Mouse (Mus musculus): ENCODE measurements around the gene Nckap5. TPM values are rescaled to one million over a fixed set of nuclear protein-coding genes. Genes with fewer than 3 reads are reported as not detected.

Gene Nckap5
- total and polyA plus RNA-seq, 3 experiments: not detected

DNA sequence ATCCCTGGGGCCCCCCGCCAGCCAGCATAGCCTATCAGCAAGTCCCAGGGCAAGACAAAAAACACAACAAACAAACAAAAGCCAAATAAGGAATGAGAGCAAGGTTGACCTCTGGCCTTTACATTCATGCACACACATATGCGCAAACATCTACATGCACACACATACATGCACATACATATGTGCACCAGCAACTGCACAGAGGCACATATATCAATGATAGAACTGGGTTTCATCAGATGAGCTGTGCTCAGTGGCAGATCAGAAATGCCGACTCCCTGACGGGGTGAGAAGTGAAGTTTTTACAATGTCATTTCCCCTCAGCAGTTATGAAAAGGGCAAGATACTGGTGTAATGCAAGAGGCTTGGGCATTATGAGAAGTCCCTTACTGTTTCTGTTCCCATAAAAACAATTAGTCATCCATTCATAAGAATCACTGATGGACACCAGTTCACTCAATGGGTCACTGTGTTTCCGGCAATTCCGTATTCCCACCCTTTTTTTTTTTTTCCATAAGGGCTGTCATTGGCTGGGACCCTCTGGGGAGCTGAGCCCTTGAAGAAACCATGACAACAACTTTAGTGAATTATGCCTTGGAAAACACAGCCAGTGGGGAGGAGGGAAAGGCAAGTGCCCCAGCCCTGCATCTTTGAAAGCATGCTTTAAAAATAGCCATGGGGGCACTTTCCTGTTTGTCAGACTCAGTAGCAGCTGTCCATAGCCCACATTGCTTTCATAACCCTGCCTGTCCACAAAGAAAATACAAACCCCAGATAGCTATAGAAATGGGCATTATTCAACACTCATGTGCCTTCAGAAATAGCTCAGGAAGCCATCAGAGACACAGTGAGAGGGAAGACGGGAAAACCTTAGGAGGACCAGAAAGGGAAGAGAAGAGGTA lies 170.2 kb downstream of the Nckap5 start:
- H3K4me2 ChIP-seq (ENCODE audit: insufficient read depth, low read depth, poor library complexity, severe bottlenecking): no peak overlapping the region
- dilution Hi-C loops (cut with MboI; ENCODE audit: extremely low pct_ligation_motif_present, extremely low pct_unique_long_range_greater_than_20kb, low sequenced_read_pairs): no loop called here

DNA sequence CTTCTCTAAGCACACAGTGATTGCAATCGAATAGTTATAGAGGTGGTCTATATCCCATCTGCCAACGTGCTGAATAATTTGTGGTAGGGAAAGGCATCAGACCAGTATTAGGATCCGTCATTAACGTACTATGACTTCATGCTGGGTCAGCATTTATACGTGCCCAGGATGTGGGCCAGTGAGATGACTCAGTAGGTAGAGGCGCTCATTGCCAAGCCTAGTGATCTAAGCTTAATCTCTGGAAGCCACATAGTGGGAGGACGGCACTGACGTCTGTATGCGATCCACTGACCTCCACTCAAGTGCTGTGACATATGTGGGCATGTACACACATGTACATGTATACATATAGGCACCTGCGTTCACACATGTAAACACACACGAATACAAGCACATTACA lies 171.9 kb downstream of the Nckap5 start:
- in situ Hi-C loops (cut with MboI; ENCODE audit: low pct_ligation_motif_present, low pct_unique_long_range_greater_than_20kb, low sequenced_read_pairs) (no loop called here), dilution Hi-C loops (cut with MboI; ENCODE audit: extremely low pct_ligation_motif_present, extremely low pct_unique_long_range_greater_than_20kb, low sequenced_read_pairs) (no loop called here)
- H3K36me3 ChIP-seq (replicated peaks in 1 of 2; ENCODE audit: control insufficient read depth in 1 of 2, insufficient read depth in 1 of 2, low read length in 1 of 2): no peaks in the 10 kb centered on the region

More for the DNA sequence above, 170.2 kb downstream of the Nckap5 start:
- no peaks in the 10 kb centered on the region for H3K4me1 ChIP-seq (ENCODE audit: control insufficient read depth in 1 of 2, insufficient read depth in 2 of 2)
- no peaks in the 10 kb centered on the region for H3K27me3 ChIP-seq (replicated peaks)
- no peak overlapping the region for H3K9ac ChIP-seq (ENCODE audit: insufficient read depth, low read depth)
- no peak overlapping the region for H3K27ac ChIP-seq (ENCODE audit: insufficient read depth, low read depth)
- TF ChIP-seq MYC (IDR thresholded peaks at IDR 0.05; ENCODE audit: low read depth, low read length) (no peak), BHLHE40 (IDR thresholded peaks at IDR 0.05; ENCODE audit: low read depth, low read length) (no peak), MXI1 (IDR thresholded peaks at IDR 0.05; ENCODE audit: low read depth, low read length) (no peak), TCF12 (IDR thresholded peaks at IDR 0.05; ENCODE audit: low read depth, low read length) (no peak), SIN3A (IDR thresholded peaks at IDR 0.05; ENCODE audit: low read length) (no peak), UBTF (IDR thresholded peaks at IDR 0.05; ENCODE audit: low read depth, low read length) (no peak), MAX (IDR thresholded peaks at IDR 0.05; ENCODE audit: low read length) (no peak)
- in situ Hi-C loops (cut with MboI; ENCODE audit: low pct_ligation_motif_present, low pct_unique_long_range_greater_than_20kb, low sequenced_read_pairs): no loop called here
- H3K36me3 ChIP-seq (replicated peaks in 1 of 2; ENCODE audit: control insufficient read depth in 1 of 2, insufficient read depth in 1 of 2, low read length in 1 of 2): no peaks in the 10 kb centered on the region
- no peak for DNase-seq (ENCODE audit: extremely low read depth)
- no peaks in the 10 kb centered on the region for H3K79me2 ChIP-seq (replicated peaks; ENCODE audit: control insufficient read depth, extremely low read depth, insufficient read depth, poor library complexity, severe bottlenecking)
- H3K9me3 ChIP-seq (replicated peaks; ENCODE audit: low read length): peaks cover 52% of the 10 kb centered on the region
- H3K4me3 ChIP-seq (replicated peaks in 1 of 3; ENCODE audit: low read depth in 2 of 3, low read length in 2 of 3, poor library complexity in 1 of 3): no peak overlapping the region

More for the DNA sequence above, 171.9 kb downstream of the Nckap5 start:
- peaks cover 60% of the 10 kb centered on the region for H3K9me3 ChIP-seq (replicated peaks; ENCODE audit: low read length)
- no peak for TF ChIP-seq EP300 (IDR thresholded peaks at IDR 0.05; ENCODE audit: low read length)
- no peak for TF ChIP-seq MAZ (IDR thresholded peaks at IDR 0.05; ENCODE audit: low read depth, low read length)
- TF ChIP-seq POLR2AphosphoS2 (IDR thresholded peaks at IDR 0.05; ENCODE audit: low read depth, low read length): no peak
- no peak for TF ChIP-seq GABPA (IDR thresholded peaks at IDR 0.05; ENCODE audit: insufficient replicate concordance, low read depth, low read length)
- TF ChIP-seq HCFC1 (IDR thresholded peaks at IDR 0.05; ENCODE audit: low read depth, low read length): no peak
- no peak for TF ChIP-seq RAD21 (IDR thresholded peaks at IDR 0.05; ENCODE audit: low read depth, low read length)
- no peak for TF ChIP-seq JUND (conservative IDR thresholded peaks at IDR 0.05; ENCODE audit: low read depth, low read length)
- no peak for TF ChIP-seq MAX (IDR thresholded peaks at IDR 0.05; ENCODE audit: low read length)
- TF ChIP-seq CTCF (conservative IDR thresholded peaks at IDR 0.05 in 1 of 2, IDR thresholded peaks at IDR 0.05 in 1 of 2; ENCODE audit: low read depth in 2 of 2, low read length in 2 of 2): no peak
- no peak for TF ChIP-seq ELF1 (IDR thresholded peaks at IDR 0.05; ENCODE audit: low read depth, low read length)
- TF ChIP-seq MYC (IDR thresholded peaks at IDR 0.05; ENCODE audit: low read depth, low read length): no peak
- TF ChIP-seq TBP (conservative IDR thresholded peaks at IDR 0.05; ENCODE audit: low read depth, low read length): no peak
- no peak for TF ChIP-seq NRF1 (IDR thresholded peaks at IDR 0.05; ENCODE audit: low read depth, low read length)
- no peak for TF ChIP-seq TCF12 (IDR thresholded peaks at IDR 0.05; ENCODE audit: low read depth, low read length)
- TF ChIP-seq SMC3 (IDR thresholded peaks at IDR 0.05; ENCODE audit: low read depth, low read length): no peak
- TF ChIP-seq KAT2A (IDR thresholded peaks at IDR 0.05; ENCODE audit: insufficient replicate concordance, low read length): no peak
- TF ChIP-seq ETS1 (conservative IDR thresholded peaks at IDR 0.05; ENCODE audit: low read depth, low read length): no peak
- no peak for TF ChIP-seq JUN (IDR thresholded peaks at IDR 0.05; ENCODE audit: insufficient read depth, low read depth, low read length)
- TF ChIP-seq PAX5 (IDR thresholded peaks at IDR 0.05; ENCODE audit: low read length): no peak
- TF ChIP-seq USF1 (IDR thresholded peaks at IDR 0.05; ENCODE audit: low read depth, low read length): no peak
- H3K79me2 ChIP-seq (replicated peaks; ENCODE audit: control insufficient read depth, extremely low read depth, insufficient read depth, poor library complexity, severe bottlenecking): no peaks in the 10 kb centered on the region
- no peak overlapping the region for H3K4me3 ChIP-seq (replicated peaks in 1 of 3; ENCODE audit: low read depth in 2 of 3, low read length in 2 of 3, poor library complexity in 1 of 3)
- H3K9ac ChIP-seq (ENCODE audit: insufficient read depth, low read depth): no peak overlapping the region
- DNase-seq (ENCODE audit: extremely low read depth): no peak
- no peaks in the 10 kb centered on the region for H3K27me3 ChIP-seq (replicated peaks)
- H3K27ac ChIP-seq (ENCODE audit: insufficient read depth, low read depth): no peak overlapping the region
- H3K4me1 ChIP-seq (ENCODE audit: control insufficient read depth in 1 of 2, insufficient read depth in 2 of 2): no peaks in the 10 kb centered on the region
- no peak overlapping the region for H3K4me2 ChIP-seq (ENCODE audit: insufficient read depth, low read depth, poor library complexity, severe bottlenecking)
